ENCODE assay signal across 19 mouse cellular contexts in genomic region chr5:33728841-33729240, GRCm38 (mm10). TPM values are rescaled to one million over a fixed set of nuclear protein-coding genes. Genes with fewer than 3 reads are reported as not detected.
DNase-seq lines count a peak whose midpoint lies in the region; ATAC-seq and TF ChIP-seq lines count a peak whose summit lies in the region.
"Had no signal": no experiment of that assay in that cellular context is flagged by ENCODE, and none has a peak within 500 bp of the region (broad histone marks: within the 10 kb centered on the region; RNA-seq: fewer than 3 reads in every experiment).

No protein-coding gene starts in this region.

- peaks cover 72% of the 10 kb centered on the region for H3K4me1 ChIP-seq in forebrain, embryonic 13.5 days
- peaks cover 22% of the 10 kb centered on the region for H3K4me1 ChIP-seq in forebrain, embryonic 16.5 days (replicated peaks; ENCODE audit: control insufficient read depth, insufficient read depth, low read length)
- H3K4me1 ChIP-seq in kidney, adult 2 months (ENCODE audit: control insufficient read depth, insufficient read depth, low read length) = peaks cover 23% of the 10 kb centered on the region
- peaks cover 18% of the 10 kb centered on the region for H3K4me1 ChIP-seq in kidney, embryonic 15.5 days

- ATAC-seq in forebrain, embryonic 13.5 days = no peak
- no peak for ATAC-seq in forebrain, embryonic 16.5 days
- ATAC-seq in kidney, embryonic 15.5 days (replicated peaks; ENCODE audit: low FRiP score) = no peak
- ATAC-seq: intestine, postnatal 0 days; liver, embryonic 12.5 days; lung, postnatal 0 days had no signal

- no peak for TF ChIP-seq CTCF in kidney, adult 2 months (conservative IDR thresholded peaks at IDR 0.05; ENCODE audit: insufficient read depth, insufficient read length, low read depth, low read length)

- H3K36me3 ChIP-seq in forebrain, embryonic 13.5 days (ENCODE audit: poor library complexity, severe bottlenecking) = peaks cover 76% of the 10 kb centered on the region
- peaks cover 3% of the 10 kb centered on the region; the same call in 1 of the 2 replicates for H3K36me3 ChIP-seq in forebrain, embryonic 16.5 days (ENCODE audit: control insufficient read depth, insufficient read depth)
- no peaks in the 10 kb centered on the region for H3K36me3 ChIP-seq in kidney, adult 2 months (ENCODE audit: control insufficient read depth, insufficient read depth, low read length)
- peaks cover 47% of the 10 kb centered on the region for H3K36me3 ChIP-seq in kidney, embryonic 15.5 days

- peak; percentile 94 for DNase-seq in kidney, adult 2 months
- DNase-seq in Muller cell, postnatal 12 days (ENCODE audit: inconsistent ontology term) = peak; percentile 38
- peak; percentile 77 for DNase-seq in kidney, postnatal 10 days
- DNase-seq in spleen, postnatal 14 days (ENCODE audit: low spot score in 2 of 2) = no peak
- DNase-seq in gastrocnemius, postnatal 4 days (ENCODE audit: low spot score in 2 of 2) = no peak
- DNase-seq: adrenal gland, adult 2 months; cerebellum, adult 8-10 months; gastrocnemius, postnatal 10 days; heart, postnatal 4 days; thymus, postnatal 4 days had no signal

- H3K9ac ChIP-seq in forebrain, embryonic 13.5 days = peak overlapping the region; percentile 43
- no peak overlapping the region for H3K9ac ChIP-seq in forebrain, embryonic 16.5 days (replicated peaks; ENCODE audit: low read depth, low read length)
- no peak overlapping the region for H3K9ac ChIP-seq in kidney, embryonic 15.5 days
- H3K9ac ChIP-seq: embryonic facial prominence, embryonic 15.5 days; heart, embryonic 12.5 days; liver, embryonic 12.5 days had no signal

- H3K4me3 ChIP-seq in forebrain, embryonic 13.5 days = peak overlapping the region; percentile 19; the same call in 1 of the 2 replicates
- H3K4me3 ChIP-seq in forebrain, embryonic 16.5 days (replicated peaks; ENCODE audit: low read length) = no peak overlapping the region
- H3K4me3 ChIP-seq in kidney, adult 2 months (ENCODE audit: insufficient read depth, low read depth, low read length) = no peak overlapping the region
- no peak overlapping the region for H3K4me3 ChIP-seq in kidney, embryonic 15.5 days (replicated peaks)
- H3K4me3 ChIP-seq: embryonic facial prominence, embryonic 15.5 days; heart, embryonic 12.5 days; liver, embryonic 12.5 days had no signal

- 81% methylated on average over 7 of the region's 7 CpGs for WGBS in forebrain, embryonic 13.5 days
- 73% methylated on average over 7 of the region's 7 CpGs for WGBS in forebrain, embryonic 16.5 days
- 62% methylated on average over 7 of the region's 7 CpGs for WGBS in kidney, adult 2 months
- 82% methylated on average over 7 of the region's 7 CpGs for WGBS in kidney, embryonic 15.5 days

- peak overlapping the region; percentile 84 for H3K4me2 ChIP-seq in forebrain, embryonic 13.5 days
- no peak overlapping the region for H3K4me2 ChIP-seq in forebrain, embryonic 16.5 days (ENCODE audit: low read length)
- no peak overlapping the region for H3K4me2 ChIP-seq in kidney, embryonic 15.5 days
- H3K4me2 ChIP-seq: embryonic facial prominence, embryonic 15.5 days; heart, embryonic 12.5 days; liver, embryonic 12.5 days had no signal

- TF ChIP-seq POLR2A in kidney, adult 2 months (IDR thresholded peaks at IDR 0.05; ENCODE audit: low read depth, low read length) = no peak

- 0 out of 2 replicates have a peak overlapping the region, but pooled peaks have one; percentile 41 for H3K27ac ChIP-seq in forebrain, embryonic 13.5 days
- H3K27ac ChIP-seq in forebrain, embryonic 16.5 days (ENCODE audit: low read length) = no peak overlapping the region
- H3K27ac ChIP-seq in kidney, adult 2 months (ENCODE audit: insufficient read depth, low read depth, low read length) = no peak overlapping the region
- no peak overlapping the region for H3K27ac ChIP-seq in kidney, embryonic 15.5 days
- H3K27ac ChIP-seq: embryonic facial prominence, embryonic 15.5 days; liver, embryonic 12.5 days had no signal

- H3K27me3 ChIP-seq in forebrain, embryonic 13.5 days = peaks cover 27% of the 10 kb centered on the region; the same call in 1 of the 2 replicates
- H3K27me3 ChIP-seq in forebrain, embryonic 16.5 days (replicated peaks; ENCODE audit: control insufficient read depth, insufficient read depth, low read length) = no peaks in the 10 kb centered on the region
- no peaks in the 10 kb centered on the region for H3K27me3 ChIP-seq in kidney, adult 2 months (replicated peaks; ENCODE audit: control insufficient read depth, insufficient read depth, low read length)
- H3K27me3 ChIP-seq in kidney, embryonic 15.5 days = peaks cover 16% of the 10 kb centered on the region

- no peaks in the 10 kb centered on the region for H3K9me3 ChIP-seq in forebrain, embryonic 13.5 days (replicated peaks)
- H3K9me3 ChIP-seq in forebrain, embryonic 16.5 days (ENCODE audit: control insufficient read depth, low read length) = no peaks in the 10 kb centered on the region
- H3K9me3 ChIP-seq in kidney, embryonic 15.5 days (replicated peaks) = no peaks in the 10 kb centered on the region
- H3K9me3 ChIP-seq: embryonic facial prominence, embryonic 15.5 days; heart, embryonic 12.5 days; liver, embryonic 12.5 days had no signal

RNA-seq across cellular contexts. Expression of gene Fgfr3, which starts 7.4 kb away (rescaled TPM):
- 59.5 and 81.3 TPM in 2 replicates for polyA plus RNA-seq in forebrain, embryonic 13.5 days (2015; fragmentation: Nextera tagmentation; extraction: Ambion mirVana)
- polyA plus RNA-seq in forebrain, embryonic 16.5 days (2015; fragmentation: Nextera tagmentation; extraction: Ambion mirVana) = 29.9 and 33.0 TPM in 2 replicates
- 63.7 and 94.9 TPM in 2 replicates for polyA plus RNA-seq in kidney, adult 2 months (2012; rRNA removed)
- 16.2 and 17.4 TPM in 2 replicates for polyA plus RNA-seq in kidney, embryonic 15.5 days (2015; fragmentation: Nextera tagmentation; extraction: Ambion mirVana)
- 1 to 10 TPM; 2.2 to 2.6 TPM for total RNA-seq in gastrocnemius, postnatal 4 days (2021)
- total RNA-seq: megakaryocyte-erythroid progenitor cell, adult 5-6 weeks had no signal

RNA-seq across cellular contexts. Expression of gene Letm1, which starts 53.8 kb away (rescaled TPM):
- 47.5 and 50.4 TPM in 2 replicates for polyA plus RNA-seq in forebrain, embryonic 13.5 days (2015; fragmentation: Nextera tagmentation; extraction: Ambion mirVana)
- polyA plus RNA-seq in forebrain, embryonic 16.5 days (2015; fragmentation: Nextera tagmentation; extraction: Ambion mirVana) = 66.9 and 68.1 TPM in 2 replicates
- polyA plus RNA-seq in kidney, adult 2 months (2012; rRNA removed) = 85.1 and 91.6 TPM in 2 replicates
- polyA plus RNA-seq in kidney, embryonic 15.5 days (2015; fragmentation: Nextera tagmentation; extraction: Ambion mirVana) = 45.7 and 48.4 TPM in 2 replicates
- 10 to 100 TPM; 43.7 to 51.3 TPM for total RNA-seq in gastrocnemius, postnatal 4 days (2021)

Comparison
In these comparisons a context has a peak if more than half of its experiments do, and no peak if none do; other contexts are left out.
1. DNase-seq: peak in kidney, adult 2 months (single experiment), Muller cell, postnatal 12 days (single experiment) and kidney, postnatal 10 days (single experiment); none in spleen, postnatal 14 days (0 of 2) and gastrocnemius, postnatal 4 days (0 of 2).